Mouse (Mus musculus): Measurements from ENCODE around the gene Ncln. TPM values are rescaled to one million over a fixed set of nuclear protein-coding genes. Genes with fewer than 3 reads are reported as not detected.
"Not testable (repeated sequence)": the region's sequence is repeated elsewhere in the genome, so short reads cannot be mapped to it uniquely, and the experiment has no call there.

Ncln gene
- polyA plus RNA-seq, 1 experiment from 2014 or later = 81.9 TPM

GRCm38 (mm10) chr10:81458267-81458666 is 37.9 kb downstream of the Ncln start:
- H3K4me1 ChIP-seq = no peaks in the 10 kb centered on the region
- no peaks in the 10 kb centered on the region for H3K9me3 ChIP-seq
- no peak overlapping the region for H3K9ac ChIP-seq
- H3K27me3 ChIP-seq = peaks cover 99% of the 10 kb centered on the region
- H3K36me3 ChIP-seq = no peaks in the 10 kb centered on the region
- H3K4me2 ChIP-seq (replicated peaks) = no peak overlapping the region
- H3K4me3 ChIP-seq = no peak overlapping the region
- H3K27ac ChIP-seq = no peak overlapping the region
- 80% methylated on average over 6 of the region's 6 CpGs for WGBS
- no peak for ATAC-seq (ENCODE audit: insufficient number of reproducible peaks, insufficient read depth, low FRiP score, low TSS enrichment)

GRCm38 (mm10) chr10:81457624-81458023 is 38.6 kb downstream of the Ncln start:
- Histone ChIP-seq H3K4me1 (no peaks in the 10 kb centered on the region), H3K27me3 (peaks cover 99% of the 10 kb centered on the region), H3K4me3 (no peak overlapping the region), H3K4me2 (replicated peaks) (no peak overlapping the region), H3K9me3 (no peaks in the 10 kb centered on the region), H3K36me3 (no peaks in the 10 kb centered on the region), H3K9ac (no peak overlapping the region), H3K27ac (no peak overlapping the region)
- ATAC-seq (ENCODE audit: insufficient number of reproducible peaks, insufficient read depth, low FRiP score, low TSS enrichment) = no peak
- WGBS = 83% methylated on average over 8 of the region's 8 CpGs

GRCm38 (mm10) chr10:81456983-81457563 is 39.1 kb downstream of the Ncln start:
- H3K36me3 ChIP-seq = no peaks in the 10 kb centered on the region
- H3K9me3 ChIP-seq = no peaks in the 10 kb centered on the region
- no peak overlapping the region for H3K9ac ChIP-seq
- no peak overlapping the region for H3K4me3 ChIP-seq
- no peak overlapping the region for H3K4me2 ChIP-seq (replicated peaks)
- H3K27ac ChIP-seq = no peak overlapping the region
- 52% methylated on average over 12 of the region's 12 CpGs for WGBS
- no peaks in the 10 kb centered on the region; the same call in 1 of the 2 replicates for H3K4me1 ChIP-seq
- peaks cover 99% of the 10 kb centered on the region for H3K27me3 ChIP-seq
- ATAC-seq (ENCODE audit: insufficient number of reproducible peaks, insufficient read depth, low FRiP score, low TSS enrichment) = no peak

GRCm38 (mm10) chr10:81455181-81455895 is 40.9 kb downstream of the Ncln start, which contains the start of gene Nfic:
Gene Nfic, minus strand, starts transcription at chr10:81455635.
- Histone ChIP-seq H3K4me2 (replicated peaks) (no peak within 1 kb of the TSS), H3K9ac (no peak within 1 kb of the TSS), H3K27me3 (peaks cover 97% of the 10 kb centered on the region), H3K4me3 (no peak within 1 kb of the TSS), H3K27ac (no peak within 1 kb of the TSS), H3K9me3 (no peaks in the 10 kb centered on the region), H3K4me1 (no peaks in the 10 kb centered on the region; the same call in 1 of the 2 replicates), H3K36me3 (no peaks in the 10 kb centered on the region)
- no peak for ATAC-seq (ENCODE audit: insufficient number of reproducible peaks, insufficient read depth, low FRiP score, low TSS enrichment)
- WGBS = 68% methylated on average over 28 of the region's 28 CpGs

- H3K4me3 ChIP-seq = no peak overlapping the region
- peaks cover 84% of the 10 kb centered on the region for H3K27me3 ChIP-seq
- no peak overlapping the region for H3K27ac ChIP-seq
- no peak for ATAC-seq (ENCODE audit: insufficient number of reproducible peaks, insufficient read depth, low FRiP score, low TSS enrichment)
- H3K4me2 ChIP-seq (replicated peaks) = no peak overlapping the region
- no peaks in the 10 kb centered on the region; the same call in 1 of the 2 replicates for H3K4me1 ChIP-seq
- H3K36me3 ChIP-seq = no peaks in the 10 kb centered on the region
- 63% methylated on average over 2 of the region's 2 CpGs for WGBS
- no peak overlapping the region for H3K9ac ChIP-seq
- H3K9me3 ChIP-seq = no peaks in the 10 kb centered on the region
These were observed 42.1 kb downstream of the Ncln start for GRCm38 (mm10) chr10:81454106-81454505.

GRCm38 (mm10) chr10:81452947-81453288 is 43.3 kb downstream of the Ncln start:
- H3K27me3 ChIP-seq = peaks cover 74% of the 10 kb centered on the region
- no peak overlapping the region for H3K27ac ChIP-seq
- no peak overlapping the region for H3K4me3 ChIP-seq
- no peaks in the 10 kb centered on the region for H3K36me3 ChIP-seq
- H3K9me3 ChIP-seq = no peaks in the 10 kb centered on the region
- peak overlapping the region; percentile 29; the same call in 1 of the 2 replicates for H3K9ac ChIP-seq
- H3K4me2 ChIP-seq (replicated peaks) = 0 out of 2 replicates have a peak overlapping the region, but pooled peaks have one; percentile 5
- no peak for ATAC-seq (ENCODE audit: insufficient number of reproducible peaks, insufficient read depth, low FRiP score, low TSS enrichment)
- 1% methylated on average over 14 of the region's 14 CpGs for WGBS
- no peaks in the 10 kb centered on the region; the same call in 1 of the 2 replicates for H3K4me1 ChIP-seq

- Histone ChIP-seq H3K4me1 (no peaks in the 10 kb centered on the region; the same call in 1 of the 2 replicates), H3K27me3 (peaks cover 69% of the 10 kb centered on the region), H3K9me3 (no peaks in the 10 kb centered on the region), H3K27ac (no peak overlapping the region), H3K4me2 (replicated peaks) (0 out of 2 replicates have a peak overlapping the region, but pooled peaks have one; percentile 5), H3K36me3 (no peaks in the 10 kb centered on the region), H3K9ac (no peak overlapping the region), H3K4me3 (0 out of 2 replicates have a peak overlapping the region, but pooled peaks have one; percentile 2)
- ATAC-seq (ENCODE audit: insufficient number of reproducible peaks, insufficient read depth, low FRiP score, low TSS enrichment) = no peak
- WGBS = 7% methylated on average over 36 of the region's 36 CpGs
These were observed 43.8 kb downstream of the Ncln start for GRCm38 (mm10) chr10:81452237-81452946.

- H3K27ac ChIP-seq = no peak overlapping the region
- 55% methylated on average over 6 of the region's 6 CpGs for WGBS
- no peaks in the 10 kb centered on the region for H3K36me3 ChIP-seq
- H3K9ac ChIP-seq = no peak overlapping the region
- H3K4me3 ChIP-seq = no peak overlapping the region
- H3K4me2 ChIP-seq (replicated peaks) = no peak overlapping the region
- ATAC-seq (ENCODE audit: insufficient number of reproducible peaks, insufficient read depth, low FRiP score, low TSS enrichment) = no peak
- H3K27me3 ChIP-seq = peaks cover 58% of the 10 kb centered on the region
- H3K9me3 ChIP-seq = no peaks in the 10 kb centered on the region
- H3K4me1 ChIP-seq = no peaks in the 10 kb centered on the region; the same call in 1 of the 2 replicates
These were observed 44.8 kb downstream of the Ncln start for GRCm38 (mm10) chr10:81451365-81451745.

- no peak overlapping the region; the same call in 1 of the 2 replicates for H3K9ac ChIP-seq
- H3K4me2 ChIP-seq (replicated peaks) = no peak overlapping the region
- H3K36me3 ChIP-seq = no peaks in the 10 kb centered on the region
- 59% methylated on average over 9 of the region's 9 CpGs for WGBS
- ATAC-seq (ENCODE audit: insufficient number of reproducible peaks, insufficient read depth, low FRiP score, low TSS enrichment) = no peak
- no peaks in the 10 kb centered on the region; the same call in 1 of the 2 replicates for H3K4me1 ChIP-seq
- no peak overlapping the region for H3K4me3 ChIP-seq
- H3K9me3 ChIP-seq = no peaks in the 10 kb centered on the region
- H3K27ac ChIP-seq = no peak overlapping the region
- peaks cover 53% of the 10 kb centered on the region for H3K27me3 ChIP-seq
These were observed 45.4 kb downstream of the Ncln start for GRCm38 (mm10) chr10:81450641-81451364.

GRCm38 (mm10) chr10:81450140-81450539 is 46.1 kb downstream of the Ncln start:
- no peak for ATAC-seq (ENCODE audit: insufficient number of reproducible peaks, insufficient read depth, low FRiP score, low TSS enrichment)
- Histone ChIP-seq H3K36me3 (no peaks in the 10 kb centered on the region), H3K4me3 (no peak overlapping the region), H3K4me1 (no peaks in the 10 kb centered on the region; the same call in 1 of the 2 replicates), H3K27me3 (peaks cover 46% of the 10 kb centered on the region), H3K27ac (no peak overlapping the region), H3K4me2 (replicated peaks) (no peak overlapping the region), H3K9ac (no peak overlapping the region), H3K9me3 (no peaks in the 10 kb centered on the region)
- under 1% methylated on average over 7 of the region's 7 CpGs for WGBS

GRCm38 (mm10) chr10:81445516-81445915 is 50.7 kb downstream of the Ncln start:
- not testable (repeated sequence) for H3K36me3 ChIP-seq; H3K4me3 ChIP-seq; H3K27ac ChIP-seq; ATAC-seq (ENCODE audit: insufficient number of reproducible peaks, insufficient read depth, low FRiP score, low TSS enrichment); H3K9me3 ChIP-seq; H3K4me2 ChIP-seq (replicated peaks); H3K4me1 ChIP-seq; H3K9ac ChIP-seq; H3K27me3 ChIP-seq
- WGBS = 35% methylated on average over 2 of the region's 2 CpGs
